Mouse (Mus musculus) myocyte (in vitro differentiated cells): ENCODE measurements around the gene Anpep.

Experiments
- CEBPB ChIP-seq: IDR thresholded peaks from 2 replicates; pipeline ENCODE4 v1.6.1; 2011; ENCODE audit warnings: mild to moderate bottlenecking, moderate library complexity; ENCODE audit not compliant: poor library complexity, insufficient read depth, severe bottlenecking
- E2F4 ChIP-seq: IDR thresholded peaks from one replicate; pipeline ENCODE4 v1.6.1; 2011; ENCODE audit warnings: mild to moderate bottlenecking, control low read depth, moderate library complexity; ENCODE audit not compliant: insufficient read depth
- MAX ChIP-seq: IDR thresholded peaks from one replicate; pipeline ENCODE4 v1.6.1; 2011; ENCODE audit warnings: low read depth, mild to moderate bottlenecking, control low read depth
- MYOG ChIP-seq, 3 experiments: IDR thresholded peaks; one replicate each; pipeline ENCODE4 v1.6.1; 2011; ENCODE audit warnings: control low read depth in 2 of 3, low read depth in 2 of 3, mild to moderate bottlenecking in 2 of 3; ENCODE audit not compliant: insufficient read length in 2 of 3, control insufficient read depth in 1 of 3, insufficient read depth in 1 of 3
- POLR2A ChIP-seq: IDR thresholded peaks from one replicate; pipeline ENCODE4 v1.6.1; 2011; ENCODE audit warnings: low read depth, mild to moderate bottlenecking, control low read depth, moderate library complexity; ENCODE audit not compliant: insufficient read length
- POLR2AphosphoS2 ChIP-seq: IDR thresholded peaks from one replicate; pipeline ENCODE4 v1.6.1; 2011; ENCODE audit warnings: low read depth, control low read depth; ENCODE audit not compliant: insufficient read length
- REST ChIP-seq: IDR thresholded peaks from one replicate; pipeline ENCODE4 v1.6.1; 2011; ENCODE audit warnings: mild to moderate bottlenecking, control low read depth, moderate library complexity; ENCODE audit not compliant: insufficient read depth, insufficient read length
- SRF ChIP-seq: IDR thresholded peaks from one replicate; pipeline ENCODE4 v1.6.1; 2011; ENCODE audit warnings: low read depth; ENCODE audit not compliant: control insufficient read depth, insufficient read length
- TCF12 ChIP-seq: IDR thresholded peaks from one replicate; pipeline ENCODE4 v1.6.1; 2011; ENCODE audit warnings: mild to moderate bottlenecking, control low read depth; ENCODE audit not compliant: poor library complexity, insufficient read depth, severe bottlenecking
- TCF3 ChIP-seq: IDR thresholded peaks from one replicate; pipeline ENCODE4 v1.6.1; 2011; ENCODE audit warnings: low read depth, control low read depth; ENCODE audit not compliant: insufficient read length
- USF1 ChIP-seq: IDR thresholded peaks from one replicate; pipeline ENCODE4 v1.6.1; 2011; ENCODE audit warnings: low read depth, mild to moderate bottlenecking, control low read depth, moderate library complexity

- TF ChIP-seq POLR2A (no peak), E2F4 (no peak), TCF12 (no peak), CEBPB (no peak), POLR2AphosphoS2 (no peak), USF1 (no peak), SRF (no peak), MAX (no peak), MYOG (IDR thresholded peaks at IDR 0.05; ENCODE audit: control insufficient read depth in 1 of 3, insufficient read depth in 1 of 3, insufficient read length in 2 of 3, low read depth in 2 of 3) (no peak), TCF3 (no peak), REST (no peak)
These were observed 42.4 kb upstream of the Anpep start for GRCm38 (mm10) chr7:79903160-79903792.
